8 mouse cellular contexts compared by ENCODE assay signal in the genomic region with DNA sequence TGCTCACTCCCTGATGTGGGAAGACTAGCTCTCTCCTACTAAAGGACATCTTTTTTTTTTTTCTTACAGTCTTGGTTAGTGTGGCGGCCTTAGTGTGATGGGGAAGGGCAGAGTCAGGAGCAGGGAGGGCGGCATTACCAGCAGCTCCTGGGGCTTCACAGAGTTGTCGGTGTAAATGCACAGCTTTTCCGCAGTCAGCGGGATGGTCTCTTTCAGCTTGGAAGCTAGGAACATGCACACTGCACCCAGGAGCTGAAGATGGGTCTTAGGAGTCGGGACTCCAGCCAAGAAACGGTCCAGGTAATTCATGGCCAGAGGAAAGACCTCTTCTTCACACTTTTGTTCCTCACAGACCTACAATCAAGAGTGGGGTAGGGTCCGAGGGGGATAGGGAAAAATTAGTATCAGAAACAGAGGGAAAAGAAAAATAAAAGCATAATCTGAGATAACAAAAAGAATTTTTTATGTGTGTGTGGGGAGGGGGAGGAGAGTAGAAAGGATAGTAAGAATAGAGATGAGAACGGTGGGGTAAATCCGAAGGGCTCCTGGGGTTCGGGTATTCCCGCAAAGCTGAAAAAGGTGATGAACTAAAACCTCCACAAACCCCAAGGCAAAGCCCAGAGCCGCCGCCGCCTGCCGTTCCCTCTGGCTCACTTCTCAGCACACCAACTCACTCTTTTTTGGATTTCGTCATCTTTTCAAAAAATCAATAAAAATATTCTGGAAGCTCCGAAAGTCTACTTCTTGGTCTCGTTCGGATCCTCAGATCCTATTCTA. TPM values are rescaled to one million over a fixed set of nuclear protein-coding genes. Genes with fewer than 3 reads are reported as not detected.
DNase-seq lines count a peak whose midpoint lies in the region; ATAC-seq and TF ChIP-seq lines count a peak whose summit lies in the region.

No protein-coding gene starts in this region.

- H3K9ac ChIP-seq in forebrain, postnatal 0 days = peak overlapping the region; percentile 64
- no peak overlapping the region for H3K9ac ChIP-seq in midbrain, postnatal 0 days (replicated peaks; ENCODE audit: low read length, poor library complexity, severe bottlenecking)

- intact Hi-C loops in heart, postnatal 25 days (cut with DNase I) = loop anchor here (1.0 to 2.0 kb wide), 2 partner anchors 124 to 211 kb away; no protein-coding TSS in a partner anchor
- intact Hi-C loops in left cerebral cortex, postnatal 4 days (cut with DNase I) = no loop called here

- peaks cover 17% of the 10 kb centered on the region for H3K27me3 ChIP-seq in forebrain, postnatal 0 days (ENCODE audit: insufficient read depth, low read length)
- peaks cover 25% of the 10 kb centered on the region for H3K27me3 ChIP-seq in midbrain, postnatal 0 days (ENCODE audit: insufficient read depth, low read length)

- no peak for ATAC-seq in forebrain, postnatal 0 days
- no peak for ATAC-seq in midbrain, postnatal 0 days (ENCODE audit: low FRiP score)

- H3K4me1 ChIP-seq in forebrain, postnatal 0 days (ENCODE audit: insufficient read depth) = 0 out of 2 replicates have a peak, but pooled peaks cover 9% of the 10 kb centered on the region
- peaks cover 20% of the 10 kb centered on the region for H3K4me1 ChIP-seq in midbrain, postnatal 0 days (ENCODE audit: insufficient read depth, low read length)

- 5% methylated on average over 20 of the region's 20 CpGs for WGBS in forebrain, postnatal 0 days
- 4% methylated on average over 20 of the region's 20 CpGs for WGBS in midbrain, postnatal 0 days

- H3K36me3 ChIP-seq in forebrain, postnatal 0 days (ENCODE audit: insufficient read depth) = no peaks in the 10 kb centered on the region
- no peaks in the 10 kb centered on the region for H3K36me3 ChIP-seq in midbrain, postnatal 0 days (ENCODE audit: insufficient read depth, low read length)

- H3K4me3 ChIP-seq in forebrain, postnatal 0 days (ENCODE audit: low read depth, low read length) = peak overlapping the region; percentile 58
- peak overlapping the region; percentile 44 for H3K4me3 ChIP-seq in midbrain, postnatal 0 days (ENCODE audit: low read depth, low read length)

- peak overlapping the region; percentile 97 for H3K4me2 ChIP-seq in forebrain, postnatal 0 days (ENCODE audit: low read depth)
- H3K4me2 ChIP-seq in midbrain, postnatal 0 days (ENCODE audit: low read depth, low read length, poor library complexity, severe bottlenecking) = peak overlapping the region; percentile 88

- DNase-seq in heart, adult 18-20 months = peak; percentile 36 to 37
- no peak for DNase-seq in heart, postnatal 25 days (ENCODE audit: low spot score)
- DNase-seq in ZHBTc4 (ENCODE audit: low read depth, low spot score) = peak; percentile 38
- no peak for DNase-seq in forebrain, postnatal 0 days
- peak; percentile 62 to 70 for DNase-seq in kidney, postnatal 4 days
- no peak for DNase-seq in midbrain, postnatal 0 days (ENCODE audit: low spot score)
- no peak for DNase-seq in left cerebral cortex, postnatal 4 days
- no peak for DNase-seq in layer of hippocampus, adult 9-11 months

- peak overlapping the region; percentile 69; the same call in 1 of the 2 replicates for H3K27ac ChIP-seq in forebrain, postnatal 0 days (ENCODE audit: low read depth, low read length)
- H3K27ac ChIP-seq in midbrain, postnatal 0 days (ENCODE audit: low read depth, low read length) = no peak overlapping the region

- TF ChIP-seq CTCF in forebrain, postnatal 0 days (IDR thresholded peaks at IDR 0.05; ENCODE audit: low read depth) = no peak
- no peak for TF ChIP-seq CTCF in midbrain, postnatal 0 days (IDR thresholded peaks at IDR 0.05)

- no peaks in the 10 kb centered on the region for H3K9me3 ChIP-seq in forebrain, postnatal 0 days (ENCODE audit: low read length)
- no peaks in the 10 kb centered on the region for H3K9me3 ChIP-seq in midbrain, postnatal 0 days (ENCODE audit: low read length)

RNA-seq across cellular contexts. Expression of a gene that starts 3.3 kb away (rescaled TPM):
- total RNA-seq in heart, adult 18-20 months (2021) = 100 to 1,000 TPM; 161 to 164 TPM
- total RNA-seq in heart, postnatal 25 days (2021) = 100 to 1,000 TPM; 155 to 157 TPM
- total RNA-seq in forebrain, postnatal 0 days (2014; rRNA removed) = 31.4 and 44.1 TPM in 2 replicates
- polyA plus RNA-seq in forebrain, postnatal 0 days (2015; fragmentation: Nextera tagmentation; extraction: Ambion mirVana) = 430 and 467 TPM in 2 replicates
- 13.9 and 14.5 TPM in 2 replicates for total RNA-seq in midbrain, postnatal 0 days (2014; rRNA removed)
- 95.6 and 106 TPM in 2 replicates for polyA plus RNA-seq in midbrain, postnatal 0 days (2015; fragmentation: Nextera tagmentation; extraction: Ambion mirVana)
- total RNA-seq in left cerebral cortex, postnatal 4 days (2021) = 100 to 1,000 TPM; 139 to 147 TPM

RNA-seq across cellular contexts. Expression of a gene that starts 39.4 kb away (rescaled TPM):
- 10 to 100 TPM; 45.3 to 63.0 TPM for total RNA-seq in heart, adult 18-20 months (2021)
- total RNA-seq in heart, postnatal 25 days (2021) = 10 to 100 TPM; 41.9 to 50.4 TPM
- total RNA-seq in forebrain, postnatal 0 days (2014; rRNA removed) = 8.1 and 9.3 TPM in 2 replicates
- 6.1 and 6.8 TPM in 2 replicates for polyA plus RNA-seq in forebrain, postnatal 0 days (2015; fragmentation: Nextera tagmentation; extraction: Ambion mirVana)
- 6.1 and 6.7 TPM in 2 replicates for total RNA-seq in midbrain, postnatal 0 days (2014; rRNA removed)
- polyA plus RNA-seq in midbrain, postnatal 0 days (2015; fragmentation: Nextera tagmentation; extraction: Ambion mirVana) = 4.6 and 5.0 TPM in 2 replicates
- total RNA-seq in left cerebral cortex, postnatal 4 days (2021) = 10 to 100 TPM; 16.4 to 18.6 TPM

Comparison
In these comparisons a context has a peak if more than half of its experiments do, and no peak if none do; other contexts are left out.
1. DNase-seq: peak in heart, adult 18-20 months (2 of 2), ZHBTc4 (single experiment) and kidney, postnatal 4 days (2 of 2); none in heart, postnatal 25 days (single experiment), forebrain, postnatal 0 days (single experiment), midbrain, postnatal 0 days (single experiment), left cerebral cortex, postnatal 4 days (single experiment) and layer of hippocampus, adult 9-11 months (single experiment).